Mouse (Mus musculus) small intestine, adult 2 months (tissue): Measurements from ENCODE around the gene Cntn2. TPM values are rescaled to one million over a fixed set of nuclear protein-coding genes. Genes with fewer than 3 reads are reported as not detected.

Source experiments
- H3K27ac ChIP-seq: fragments of 200-500 bp; 2 replicates; pipeline ENCODE4 v1.5.1; 2012; ENCODE audit warnings: low read depth, low read length, control low read depth, inconsistent platforms; ENCODE audit not compliant: insufficient read depth
- H3K27me3 ChIP-seq: fragments of 200-500 bp; 2 replicates; pipeline ENCODE4 v1.6.1; 2012; ENCODE audit warnings: mild to moderate bottlenecking, moderate library complexity, low read length, inconsistent platforms; ENCODE audit not compliant: control insufficient read depth, insufficient read depth
- H3K36me3 ChIP-seq: fragments of 200-500 bp; 2 replicates; pipeline ENCODE4 v1.6.1; 2012; ENCODE audit warnings: mild to moderate bottlenecking, low read length, control low read depth, inconsistent platforms; ENCODE audit not compliant: control insufficient read depth, insufficient read depth
- H3K4me1 ChIP-seq: fragments of 200-500 bp; 2 replicates; pipeline ENCODE4 v1.6.1; 2012; ENCODE audit warnings: low read length, inconsistent platforms, mixed read lengths; ENCODE audit not compliant: control insufficient read depth, insufficient read depth, insufficient read length
- H3K4me3 ChIP-seq: fragments of 200-500 bp; 2 replicates; pipeline ENCODE4 v1.5.1; 2012; ENCODE audit warnings: low read depth, mild to moderate bottlenecking, control low read depth, inconsistent platforms, low read length, moderate library complexity
- CTCF ChIP-seq: fragments of 200-500 bp; IDR thresholded peaks from 2 replicates; pipeline ENCODE4 v1.5.1; 2012; ENCODE audit warnings: low read depth, mild to moderate bottlenecking, control low read depth, inconsistent platforms, low read length, moderate library complexity, mixed read lengths; ENCODE audit not compliant: insufficient replicate concordance, insufficient read length; ENCODE audit errors: extremely low read depth
- POLR2A ChIP-seq: fragments of 200-500 bp; IDR thresholded peaks from 2 replicates; pipeline ENCODE4 v1.6.1; 2012; ENCODE audit warnings: low read depth, mild to moderate bottlenecking, control low read depth, inconsistent platforms, low read length, moderate library complexity
- WGBS: fragments of 180-500 bp; shearing (Covaris S2); methylation state at CpG from one replicate; pipeline ENCODE4 v1.1.7; 2018; 5-methylcytosine and 5-hydroxymethylcytosine counted together
- polyA plus RNA-seq: library from polyadenylated mRNA; depleted of rRNA; stranded (reverse); fragments of >200 nt; gene quantifications from 2 replicates; pipeline ENCODE4 v1.2.3, GENCODE M21; 2012; rRNA removed

Cntn2 gene
- 0.08 and 0.13 TPM in 2 replicates for polyA plus RNA-seq

DNA sequence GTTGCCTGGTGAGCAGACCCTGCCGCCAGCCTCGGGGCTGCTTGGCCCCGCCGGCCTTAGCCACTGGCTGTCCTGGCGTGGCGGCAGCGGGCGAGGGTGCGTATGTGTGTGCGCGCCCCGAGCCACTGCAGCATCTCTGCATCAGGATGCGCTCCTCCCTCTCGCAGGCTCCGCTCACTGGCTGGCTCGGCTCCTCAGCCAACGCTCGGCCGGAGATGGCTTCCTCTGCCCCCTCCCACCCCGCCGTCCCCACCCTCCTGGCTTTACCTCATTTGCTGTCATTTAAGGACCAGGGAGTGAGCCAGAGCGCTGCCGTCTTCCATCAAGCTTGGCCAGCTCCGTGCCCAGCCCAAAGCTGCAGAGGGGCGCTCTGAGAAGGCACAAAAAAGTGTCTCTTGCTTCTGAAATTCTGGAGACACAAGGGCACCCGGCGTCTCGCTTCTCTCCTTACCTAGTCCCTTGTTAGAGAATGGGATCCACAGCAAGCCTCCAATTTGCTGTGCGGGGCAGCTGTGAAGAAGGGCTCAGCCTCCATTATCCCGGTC, at the start of gene Cntn2:
Cntn2 (minus strand) TSS at position 495 of the 545 bp plus-strand sequence.
- Histone ChIP-seq H3K27ac (no peak within 1 kb of the TSS), H3K36me3 (no peaks in the 10 kb centered on the region), H3K4me3 (no peak within 1 kb of the TSS), H3K27me3 (peaks cover 29% of the 10 kb centered on the region), H3K4me1 (no peaks in the 10 kb centered on the region)
- 5% methylated on average over 30 of the region's 30 CpGs for WGBS
- no peak for TF ChIP-seq CTCF
- no peak for TF ChIP-seq POLR2A

DNA sequence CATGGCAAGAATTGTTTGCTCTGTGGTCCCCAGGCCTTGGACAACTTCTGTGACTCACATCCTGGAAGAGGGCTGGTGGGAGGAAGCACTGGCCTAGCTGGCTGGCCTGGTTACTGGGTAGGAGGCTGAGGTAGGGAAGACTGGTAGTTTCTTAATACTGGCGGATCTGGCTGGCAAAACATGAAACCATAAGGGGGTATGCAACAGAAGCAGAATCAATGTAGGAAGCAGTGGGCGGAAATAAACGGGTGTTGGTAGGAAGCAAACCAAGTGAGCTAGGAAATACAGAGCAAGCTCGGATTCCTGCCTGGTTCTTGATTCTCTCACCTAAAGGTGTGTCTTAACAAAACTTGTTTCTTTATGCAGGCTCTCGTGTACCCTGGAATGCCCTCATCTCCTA, 49.1 kb upstream of the Cntn2 start:
- 74% methylated on average over 5 of the region's 5 CpGs for WGBS
- Histone ChIP-seq H3K27me3 (no peaks in the 10 kb centered on the region), H3K4me3 (no peak overlapping the region), H3K36me3 (no peaks in the 10 kb centered on the region), H3K27ac (no peak overlapping the region), H3K4me1 (no peaks in the 10 kb centered on the region)
- TF ChIP-seq CTCF (no peak), POLR2A (no peak)

DNA sequence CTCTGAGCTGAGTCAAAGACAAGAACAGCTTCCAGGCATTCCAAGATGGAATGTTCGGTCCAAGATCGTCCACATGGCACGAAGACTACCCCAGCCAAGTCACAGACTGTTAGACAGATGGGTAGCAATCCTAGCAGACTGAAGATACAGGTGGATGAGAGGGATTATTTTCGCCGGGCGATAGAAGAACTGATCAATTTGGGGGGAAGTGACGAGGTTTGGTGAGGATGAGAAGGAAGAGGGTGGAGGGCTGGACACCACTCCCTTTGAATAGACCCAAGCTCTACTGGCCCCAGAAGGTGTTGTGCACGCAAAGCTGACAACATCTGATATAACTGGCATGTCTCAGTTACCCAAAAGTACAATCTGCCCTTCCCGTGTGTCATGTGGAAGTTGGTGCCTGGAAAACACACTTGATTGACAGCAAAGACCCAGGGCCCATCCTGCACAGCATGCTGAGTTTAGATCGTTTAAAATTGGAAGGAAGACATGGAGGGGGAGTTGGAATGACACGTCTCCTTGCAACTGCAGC, 48.4 kb upstream of the Cntn2 start:
- no peaks in the 10 kb centered on the region for H3K36me3 ChIP-seq
- peaks cover 3% of the 10 kb centered on the region for H3K4me1 ChIP-seq
- TF ChIP-seq CTCF (no peak), POLR2A (no peak)
- WGBS = 78% methylated on average over 11 of the region's 11 CpGs
- H3K27me3 ChIP-seq = no peaks in the 10 kb centered on the region
- no peak overlapping the region for H3K4me3 ChIP-seq
- H3K27ac ChIP-seq = no peak overlapping the region

DNA sequence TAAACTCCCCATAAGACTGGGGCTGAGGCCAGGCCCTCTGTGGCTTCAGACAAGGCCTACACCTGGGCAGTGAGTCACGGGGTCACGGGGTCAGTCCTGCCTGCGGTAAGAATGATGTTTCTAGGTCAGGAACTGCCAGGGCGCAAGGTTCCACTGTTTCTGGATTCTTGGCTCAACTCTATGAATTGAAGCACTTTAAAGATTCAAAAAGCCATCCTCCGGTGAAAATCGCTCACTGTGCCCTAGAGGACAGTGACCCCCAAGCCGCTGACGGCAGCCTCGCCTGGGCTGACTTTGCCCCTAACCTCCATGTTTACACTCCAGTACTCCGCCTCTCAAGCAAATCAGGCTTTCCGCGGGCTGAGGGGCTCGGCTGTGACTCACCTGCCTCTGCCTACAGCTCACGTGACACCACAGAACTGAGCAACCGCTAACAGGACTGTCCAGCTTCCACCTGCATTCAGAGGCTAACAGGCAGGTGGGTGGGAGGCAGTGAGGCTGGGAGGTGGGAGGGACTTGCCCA, 43.7 kb upstream of the Cntn2 start:
- Histone ChIP-seq H3K4me3 (no peak overlapping the region), H3K27ac (no peak overlapping the region)

DNA sequence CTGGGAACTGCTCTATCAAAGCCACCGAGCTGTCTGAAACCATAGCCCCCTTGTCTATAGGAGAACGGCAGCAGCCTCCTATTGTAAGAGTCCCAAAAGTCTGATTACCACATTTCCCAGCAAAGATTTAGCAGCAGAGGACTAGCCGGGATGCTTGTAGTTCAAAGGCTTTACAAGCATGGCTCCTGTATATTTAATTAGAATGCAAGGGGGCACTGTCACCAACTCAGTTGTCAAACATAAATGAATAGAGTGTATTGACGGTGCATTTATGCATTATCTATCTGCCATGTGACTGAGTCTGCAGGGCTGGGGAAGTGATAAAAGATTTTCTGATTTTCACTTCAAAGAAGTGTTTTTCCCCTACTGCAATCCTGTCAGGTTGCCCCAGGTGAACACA, 42.3 kb upstream of the Cntn2 start:
- peaks cover 3% of the 10 kb centered on the region for H3K4me1 ChIP-seq
- H3K27me3 ChIP-seq = no peaks in the 10 kb centered on the region
- no peak overlapping the region for H3K27ac ChIP-seq
- TF ChIP-seq CTCF (no peak), POLR2A (no peak)
- no peak overlapping the region for H3K4me3 ChIP-seq
- 76% methylated on average over 4 of the region's 4 CpGs for WGBS
- no peaks in the 10 kb centered on the region for H3K36me3 ChIP-seq

More for the DNA sequence above, 43.7 kb upstream of the Cntn2 start:
- Histone ChIP-seq H3K36me3 (no peaks in the 10 kb centered on the region), H3K4me1 (peaks cover 3% of the 10 kb centered on the region), H3K27me3 (no peaks in the 10 kb centered on the region)
- TF ChIP-seq POLR2A = no peak
- TF ChIP-seq CTCF = no peak
- WGBS = 18% methylated on average over 15 of the region's 15 CpGs

DNA sequence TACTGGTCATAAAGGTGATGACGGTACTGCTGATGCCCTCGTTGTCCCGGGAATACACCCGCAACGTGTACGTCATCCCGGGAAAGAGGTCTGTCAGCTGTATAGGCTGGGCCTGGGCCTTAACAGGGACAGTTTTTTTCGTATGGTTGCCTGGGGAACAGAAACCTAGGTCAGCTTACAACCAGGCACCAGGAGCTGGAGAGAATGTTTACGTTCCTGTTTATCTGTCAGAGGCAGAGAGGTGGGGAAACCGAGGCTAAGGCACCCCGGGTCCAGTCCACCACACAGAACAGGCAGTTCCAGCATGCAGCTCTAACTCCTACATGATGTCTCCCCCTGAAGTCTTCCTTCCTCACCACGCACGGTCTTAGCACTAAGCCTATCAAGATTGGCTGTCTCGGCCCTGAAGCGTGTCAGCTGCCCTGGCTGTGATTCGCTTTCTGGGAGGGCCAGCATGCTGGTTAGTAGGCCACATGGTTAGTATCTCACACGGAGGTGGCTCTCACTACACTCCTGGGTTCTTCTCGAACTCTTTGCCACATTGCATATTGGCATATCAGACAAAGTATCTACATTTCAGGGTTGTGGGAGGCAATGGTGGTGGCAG, 40.0 kb upstream of the Cntn2 start:
- 80% methylated on average over 18 of the region's 18 CpGs for WGBS

More for the DNA sequence above, 40.0 kb upstream of the Cntn2 start:
- H3K4me1 ChIP-seq = peaks cover 3% of the 10 kb centered on the region
- H3K27me3 ChIP-seq = no peaks in the 10 kb centered on the region
- H3K4me3 ChIP-seq = no peak overlapping the region
- no peak for TF ChIP-seq POLR2A
- no peak for TF ChIP-seq CTCF
- H3K36me3 ChIP-seq = no peaks in the 10 kb centered on the region
- H3K27ac ChIP-seq = no peak overlapping the region
